Mouse (Mus musculus) thymus, postnatal 14 days (tissue): ENCODE data around the gene Myo15b.

ENCODE experiments used
- DNase-seq: peaks from one replicate; pipeline ENCODE4 v3.0.0; 2021

The Myo15b gene

GRCm38 (mm10) chr11:115877174-115877755 is 19.1 kb downstream of the Myo15b start:
- DNase-seq, result peak; percentile 31

- DNase-seq, result no peak
These were observed 19.9 kb downstream of the Myo15b start for GRCm38 (mm10) chr11:115878071-115878470.

- DNase-seq, result peak; percentile 57
These were observed 22.8 kb downstream of the Myo15b start for GRCm38 (mm10) chr11:115881002-115881401.

- DNase-seq, result no peak
These were observed 25.0 kb downstream of the Myo15b start for GRCm38 (mm10) chr11:115883251-115883650.

GRCm38 (mm10) chr11:115884361-115884760 is 26.2 kb downstream of the Myo15b start:
- DNase-seq, result no peak

- no peak for DNase-seq
These were observed 27.1 kb downstream of the Myo15b start for GRCm38 (mm10) chr11:115885281-115885680.

- no peak for DNase-seq
These were observed 28.2 kb downstream of the Myo15b start for GRCm38 (mm10) chr11:115886446-115886845.

- no peak for DNase-seq
These were observed 29.8 kb downstream of the Myo15b start for GRCm38 (mm10) chr11:115888020-115888419.

GRCm38 (mm10) chr11:115889159-115889558 is 31.0 kb downstream of the Myo15b start:
- DNase-seq, result no peak

GRCm38 (mm10) chr11:115892213-115892612 is 34.0 kb downstream of the Myo15b start:
- DNase-seq, result no peak

- DNase-seq, result no peak
These were observed 34.9 kb downstream of the Myo15b start for GRCm38 (mm10) chr11:115893071-115893470.

GRCm38 (mm10) chr11:115894755-115895520 is 36.7 kb downstream of the Myo15b start:
- peak; percentile 82 for DNase-seq

GRCm38 (mm10) chr11:115898446-115898845 is 40.2 kb downstream of the Myo15b start:
- DNase-seq, result peak; percentile 81

- peak; percentile 86 for DNase-seq
These were observed 40.7 kb downstream of the Myo15b start for GRCm38 (mm10) chr11:115898886-115899285.

- peak; percentile 64 for DNase-seq
These were observed 41.5 kb downstream of the Myo15b start, which contains the start of gene Smim5 for GRCm38 (mm10) chr11:115899486-115900266. Gene Smim5, plus strand, starts transcription at chr11:115899966.

GRCm38 (mm10) chr11:115900561-115901337 is 42.5 kb downstream of the Myo15b start:
- no peak for DNase-seq

GRCm38 (mm10) chr11:115901338-115902161 is 43.3 kb downstream of the Myo15b start:
- peak; percentile 65 for DNase-seq

GRCm38 (mm10) chr11:115902177-115902576 is 44.0 kb downstream of the Myo15b start:
- DNase-seq, result no peak

- peak; percentile 26 for DNase-seq
These were observed 44.6 kb downstream of the Myo15b start for GRCm38 (mm10) chr11:115902831-115903230.

- no peak for DNase-seq
These were observed 45.4 kb downstream of the Myo15b start for GRCm38 (mm10) chr11:115903384-115904230.
